Mouse (Mus musculus): Measurements from ENCODE around the gene Scamp5.

GRCm38 (mm10) chr9:57466101-57466500 lies 1.8 kb downstream of the Scamp5 start:
- no peak for TF ChIP-seq CTCF (IDR thresholded peaks at IDR 0.05; ENCODE audit: low read depth)
- no peak for TF ChIP-seq EP300 (optimal IDR thresholded peaks at IDR 0.05)
